Mouse (Mus musculus) lung, embryonic 16.5 days (tissue): ENCODE measurements at regions not wholly inside any gene's neighbourhood (a gene's known extent, or its start where the extent isn't known, plus 50 kb on each side); places are given as distances from the start of the nearest gene placed in this dataset.

Experiments used
- ATAC-seq: fragments of 200-750 bp; cut with Nextera tagmentation; 2 replicates; pipeline ENCODE4 v1.8.0; 2017; ENCODE audit warnings: low read depth, mild to moderate bottlenecking, moderate library complexity
- H3K27ac ChIP-seq: fragments of 300-500 bp; sonication (generic); 2 replicates; pipeline ENCODE4 v1.5.1; 2014; ENCODE audit warnings: mild to moderate bottlenecking, control low read depth, low read length
- H3K27me3 ChIP-seq: fragments of 300-500 bp; sonication (generic); 2 replicates; pipeline ENCODE4 v1.6.1; 2014; ENCODE audit warnings: low read depth, low read length, mixed read lengths; ENCODE audit not compliant: control insufficient read depth, insufficient read depth
- H3K36me3 ChIP-seq: fragments of 300-500 bp; sonication (generic); 2 replicates; pipeline ENCODE4 v1.6.1; 2014; ENCODE audit warnings: low read length; ENCODE audit not compliant: control insufficient read depth, insufficient read depth
- H3K4me1 ChIP-seq: fragments of 300-500 bp; sonication (generic); replicated peaks from 2 replicates; pipeline ENCODE4 v1.6.1; 2014; ENCODE audit warnings: low read length, mixed read lengths; ENCODE audit not compliant: control insufficient read depth, insufficient read depth
- H3K4me2 ChIP-seq: fragments of 300-500 bp; sonication (generic); 2 replicates; pipeline ENCODE4 v1.6.1; 2014; ENCODE audit warnings: low read depth, low read length, control low read depth
- H3K4me3 ChIP-seq: fragments of 300-500 bp; sonication (generic); 2 replicates; pipeline ENCODE4 v1.5.1; 2014; ENCODE audit warnings: mild to moderate bottlenecking, low read length, control low read depth
- H3K9ac ChIP-seq: fragments of 300-500 bp; sonication (generic); 2 replicates; pipeline ENCODE4 v1.6.1; 2014; ENCODE audit warnings: low read length, control low read depth
- H3K9me3 ChIP-seq: fragments of 300-500 bp; sonication (generic); 2 replicates; pipeline ENCODE4 v1.6.1; 2016; ENCODE audit warnings: low read length; ENCODE audit not compliant: control insufficient read depth
- WGBS: fragments of 180-500 bp; shearing (Covaris S2); extraction: QIAGEN DNeasy Blood & Tissue Kit; methylation state at CpG from one replicate; pipeline ENCODE4 v1.1.7; 2014; 5-methylcytosine and 5-hydroxymethylcytosine counted together

DNA sequence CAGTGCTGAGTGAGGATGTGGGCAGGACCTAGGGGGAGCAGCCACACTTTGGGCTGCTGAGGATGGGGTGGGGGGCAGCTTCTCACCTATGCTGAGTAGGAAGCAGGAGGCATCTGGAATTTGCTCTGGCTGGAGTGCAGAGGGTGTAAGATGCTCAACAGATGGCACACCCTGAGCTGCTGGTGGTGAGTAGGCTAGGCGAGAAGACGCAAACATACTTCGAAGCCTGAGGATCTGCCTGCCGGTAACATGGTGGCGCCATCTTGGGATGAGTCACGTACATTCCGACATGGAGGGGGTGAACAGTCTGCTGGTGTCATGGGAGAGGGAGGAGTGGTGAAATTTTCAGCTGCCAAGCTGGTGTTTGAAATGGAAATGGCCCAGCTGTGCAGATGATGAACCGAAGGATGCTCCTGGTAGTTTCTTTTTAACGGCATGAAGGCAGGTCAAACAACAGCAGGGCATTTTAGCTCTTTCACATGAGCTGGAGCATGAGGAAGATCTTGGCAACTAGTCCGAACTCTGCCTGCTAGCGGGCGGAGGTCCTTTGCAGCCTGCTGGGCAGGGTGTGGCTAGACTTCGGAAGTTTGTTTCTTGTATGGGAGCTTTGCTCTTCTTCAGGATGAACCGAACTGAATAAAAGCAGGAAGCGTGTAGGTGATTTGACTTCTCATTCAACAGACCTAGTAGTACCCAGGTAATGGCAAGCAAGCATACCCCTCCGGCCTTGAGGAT, 72.2 kb downstream of the Ackr3 start:
- Histone ChIP-seq H3K27ac (no peak overlapping the region), H3K4me2 (no peak overlapping the region), H3K9ac (no peak overlapping the region), H3K4me1 (no peaks in the 10 kb centered on the region; the same call in 1 of the 2 replicates), H3K36me3 (no peaks in the 10 kb centered on the region), H3K27me3 (peaks cover 8% of the 10 kb centered on the region; the same call in 1 of the 2 replicates), H3K4me3 (no peak overlapping the region), H3K9me3 (peaks cover 4% of the 10 kb centered on the region; the same call in 1 of the 2 replicates)
- no peak for ATAC-seq
- WGBS = 75% methylated on average over 16 of the region's 16 CpGs

DNA sequence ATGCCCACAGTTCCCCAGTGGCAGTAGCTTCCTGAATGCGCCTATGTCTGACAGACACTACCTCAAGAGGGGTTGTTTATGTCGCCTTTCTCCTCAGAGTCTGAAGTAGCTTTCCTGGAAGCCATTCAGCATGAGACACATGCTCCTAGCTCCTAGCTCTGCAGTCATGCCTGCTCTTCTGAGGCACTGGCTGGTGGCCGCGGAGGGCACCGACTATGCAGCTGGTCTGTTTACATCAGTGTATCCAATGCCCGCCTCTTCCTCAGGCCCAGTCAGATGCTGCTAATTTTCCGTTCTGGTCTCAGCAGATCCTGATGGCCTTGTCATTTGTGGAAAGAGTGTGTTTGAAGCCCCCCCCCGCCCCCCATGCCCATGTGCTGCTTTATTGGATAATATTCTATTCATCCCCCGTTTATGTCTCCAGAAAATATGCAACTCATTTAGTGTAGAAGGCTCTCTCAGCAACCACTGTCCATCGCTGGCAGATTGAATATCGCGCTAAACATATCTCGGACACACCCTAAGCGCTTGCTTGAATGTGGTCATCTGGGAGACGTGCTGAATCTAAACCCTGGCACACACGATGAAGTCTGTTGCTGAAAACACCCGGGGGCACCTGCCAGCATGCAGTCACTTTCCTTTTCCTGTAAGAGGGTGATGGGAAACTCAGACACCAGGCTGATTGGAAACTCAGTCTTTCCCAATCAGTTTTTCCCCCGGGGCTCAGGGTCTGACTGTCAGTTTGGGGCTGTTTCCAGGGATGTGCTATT, 73.9 kb downstream of the Ackr3 start:
- no peaks in the 10 kb centered on the region for H3K36me3 ChIP-seq
- H3K27ac ChIP-seq = no peak overlapping the region
- no peak overlapping the region for H3K9ac ChIP-seq
- H3K9me3 ChIP-seq = no peaks in the 10 kb centered on the region
- WGBS = 77% methylated on average over 18 of the region's 18 CpGs
- no peak overlapping the region for H3K4me3 ChIP-seq
- peaks cover 4% of the 10 kb centered on the region for H3K4me1 ChIP-seq
- no peak for ATAC-seq
- no peak overlapping the region for H3K4me2 ChIP-seq
- H3K27me3 ChIP-seq = peaks cover 14% of the 10 kb centered on the region; the same call in 1 of the 2 replicates

DNA sequence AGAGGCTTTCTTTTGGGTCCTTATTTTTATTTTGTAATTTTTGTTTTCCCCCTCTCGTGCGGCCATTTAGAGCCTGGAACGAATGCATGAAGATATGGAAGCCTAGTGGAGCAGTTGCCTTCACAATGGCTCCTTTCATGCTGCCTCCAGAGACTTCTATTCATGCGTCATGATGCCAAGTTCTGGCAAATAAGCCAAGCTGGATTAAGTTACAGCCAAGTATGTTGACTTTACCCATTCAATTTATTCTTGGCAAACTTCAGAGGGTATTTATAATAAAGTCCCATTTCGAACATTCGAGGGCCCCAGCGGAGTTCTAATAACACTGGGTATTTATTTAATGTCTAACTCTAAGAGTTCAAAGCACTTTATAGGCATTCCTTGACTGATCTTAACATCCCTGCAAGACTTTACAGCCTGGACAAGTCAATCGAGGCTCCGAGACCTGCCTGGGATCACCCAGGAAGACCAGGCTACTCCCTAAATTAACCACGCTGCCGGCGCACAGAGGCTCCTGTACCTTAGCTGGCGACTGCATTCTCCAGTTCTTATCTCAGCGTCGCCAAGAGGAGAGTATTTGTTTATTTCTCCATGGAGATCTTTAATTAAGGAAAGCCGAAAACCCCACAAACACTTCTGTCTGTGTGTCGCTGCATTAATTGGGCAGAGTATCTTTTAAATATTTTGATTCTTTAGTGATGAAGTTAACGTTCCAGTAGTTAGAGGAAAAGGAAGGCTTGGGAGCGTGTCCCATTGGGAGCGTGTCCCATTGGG, 75.5 kb downstream of the Ackr3 start:
- 33% methylated on average over 20 of the region's 20 CpGs for WGBS
- Histone ChIP-seq H3K27ac (no peak overlapping the region), H3K4me1 (peaks cover 15% of the 10 kb centered on the region), H3K9ac (no peak overlapping the region), H3K27me3 (peaks cover 16% of the 10 kb centered on the region), H3K4me2 (no peak overlapping the region), H3K9me3 (no peaks in the 10 kb centered on the region), H3K4me3 (no peak overlapping the region), H3K36me3 (no peaks in the 10 kb centered on the region)
- no peak for ATAC-seq

DNA sequence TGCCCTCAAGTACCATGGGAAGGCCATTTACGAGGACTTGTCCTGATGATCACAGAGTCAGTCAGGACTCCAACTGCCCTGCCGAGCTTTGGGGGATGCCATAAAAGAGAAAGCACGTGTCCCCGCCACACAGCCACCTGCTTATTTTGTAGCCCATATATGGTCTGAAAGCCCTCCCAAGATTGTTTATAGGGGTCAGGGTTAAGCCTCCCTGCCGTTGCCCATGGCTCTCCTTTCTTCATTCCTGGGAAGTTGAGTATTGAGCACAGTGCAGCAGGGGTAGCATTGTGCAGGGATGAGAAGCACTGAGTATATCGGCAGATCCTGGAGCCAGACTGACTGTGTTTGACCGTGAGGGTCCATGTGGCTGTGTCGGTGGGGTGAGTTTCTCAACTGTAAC, 76.4 kb downstream of the Ackr3 start:
- H3K9ac ChIP-seq = no peak overlapping the region
- no peaks in the 10 kb centered on the region for H3K9me3 ChIP-seq
- no peak overlapping the region for H3K4me3 ChIP-seq
- H3K4me1 ChIP-seq = peaks cover 20% of the 10 kb centered on the region
- H3K36me3 ChIP-seq = no peaks in the 10 kb centered on the region
- no peak overlapping the region for H3K4me2 ChIP-seq
- 69% methylated on average over 8 of the region's 8 CpGs for WGBS
- ATAC-seq = no peak
- H3K27ac ChIP-seq = no peak overlapping the region
- H3K27me3 ChIP-seq = peaks cover 19% of the 10 kb centered on the region

DNA sequence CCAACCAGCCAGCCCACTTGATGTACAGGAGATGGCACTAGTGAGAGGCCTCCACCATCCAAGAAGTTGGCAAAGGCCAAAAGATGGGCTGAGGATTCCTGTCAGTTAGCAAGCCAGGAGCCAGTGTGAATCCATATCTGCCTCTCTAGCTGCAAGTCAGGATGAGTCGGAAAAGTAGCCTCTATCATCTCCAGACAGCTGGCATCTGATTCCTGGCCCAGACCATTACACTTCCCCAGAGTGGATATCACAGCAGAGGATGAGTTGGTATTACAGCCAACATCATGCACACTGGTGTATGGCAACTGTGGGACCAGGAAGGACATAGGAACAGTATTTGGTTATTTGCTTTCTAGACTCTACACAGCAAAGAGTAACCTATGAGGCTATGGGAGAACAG, 77.5 kb downstream of the Ackr3 start:
- Histone ChIP-seq H3K27ac (no peak overlapping the region), H3K27me3 (peaks cover 25% of the 10 kb centered on the region), H3K4me3 (no peak overlapping the region), H3K9me3 (no peaks in the 10 kb centered on the region), H3K4me1 (peaks cover 20% of the 10 kb centered on the region), H3K9ac (no peak overlapping the region), H3K36me3 (no peaks in the 10 kb centered on the region), H3K4me2 (no peak overlapping the region)
- no peak for ATAC-seq
- 83% methylated on average over 1 of the region's 1 CpGs for WGBS

DNA sequence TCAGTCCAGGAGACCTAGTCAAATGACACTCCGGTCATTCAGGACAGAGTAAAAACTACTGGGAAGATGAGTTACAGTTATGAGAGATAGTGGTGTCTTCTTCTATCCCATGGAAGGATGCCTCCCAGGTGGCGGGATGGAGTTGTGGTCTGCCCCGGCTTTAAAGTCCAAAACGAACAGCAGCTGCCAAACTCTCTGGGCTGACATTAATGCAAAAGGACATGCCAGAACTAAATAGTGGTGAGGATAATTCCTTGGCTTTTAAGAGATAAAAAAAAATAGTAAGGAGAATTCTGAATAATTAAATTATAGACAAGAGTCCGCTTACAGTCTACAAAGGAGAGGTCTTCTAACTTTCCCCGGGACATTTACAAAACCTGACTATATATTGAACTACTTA, 78.2 kb downstream of the Ackr3 start:
- Histone ChIP-seq H3K4me1 (peaks cover 20% of the 10 kb centered on the region), H3K27ac (no peak overlapping the region), H3K36me3 (no peaks in the 10 kb centered on the region), H3K9ac (no peak overlapping the region), H3K27me3 (peaks cover 30% of the 10 kb centered on the region), H3K9me3 (no peaks in the 10 kb centered on the region), H3K4me2 (no peak overlapping the region), H3K4me3 (no peak overlapping the region)
- 83% methylated on average over 6 of the region's 6 CpGs for WGBS
- no peak for ATAC-seq

DNA sequence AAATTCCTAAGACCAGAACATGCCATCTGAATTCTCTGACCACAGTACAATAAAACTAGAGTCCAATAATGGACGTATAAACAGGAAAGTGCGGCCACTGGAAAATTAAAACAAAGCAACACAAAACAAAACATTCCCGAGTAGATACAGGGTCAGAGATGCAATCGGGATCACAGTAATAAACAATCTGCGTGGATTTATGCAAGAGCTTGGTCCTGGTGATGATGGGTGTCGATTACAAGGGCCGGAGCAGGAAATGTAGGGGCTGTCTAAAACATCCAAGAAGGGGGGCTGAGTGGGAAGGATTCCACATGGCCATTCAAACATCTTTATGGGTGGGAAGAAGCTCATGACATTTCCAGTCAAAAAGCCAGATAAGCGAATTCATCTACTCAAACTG, 78.6 kb downstream of the Ackr3 start:
- Histone ChIP-seq H3K4me2 (no peak overlapping the region), H3K27ac (no peak overlapping the region), H3K9me3 (no peaks in the 10 kb centered on the region), H3K36me3 (no peaks in the 10 kb centered on the region), H3K4me1 (peaks cover 20% of the 10 kb centered on the region), H3K4me3 (no peak overlapping the region), H3K27me3 (peaks cover 30% of the 10 kb centered on the region), H3K9ac (no peak overlapping the region)
- WGBS = 47% methylated on average over 8 of the region's 8 CpGs
- 0 out of 2 replicates have a peak, but pooled peaks have one; percentile 32 for ATAC-seq

DNA sequence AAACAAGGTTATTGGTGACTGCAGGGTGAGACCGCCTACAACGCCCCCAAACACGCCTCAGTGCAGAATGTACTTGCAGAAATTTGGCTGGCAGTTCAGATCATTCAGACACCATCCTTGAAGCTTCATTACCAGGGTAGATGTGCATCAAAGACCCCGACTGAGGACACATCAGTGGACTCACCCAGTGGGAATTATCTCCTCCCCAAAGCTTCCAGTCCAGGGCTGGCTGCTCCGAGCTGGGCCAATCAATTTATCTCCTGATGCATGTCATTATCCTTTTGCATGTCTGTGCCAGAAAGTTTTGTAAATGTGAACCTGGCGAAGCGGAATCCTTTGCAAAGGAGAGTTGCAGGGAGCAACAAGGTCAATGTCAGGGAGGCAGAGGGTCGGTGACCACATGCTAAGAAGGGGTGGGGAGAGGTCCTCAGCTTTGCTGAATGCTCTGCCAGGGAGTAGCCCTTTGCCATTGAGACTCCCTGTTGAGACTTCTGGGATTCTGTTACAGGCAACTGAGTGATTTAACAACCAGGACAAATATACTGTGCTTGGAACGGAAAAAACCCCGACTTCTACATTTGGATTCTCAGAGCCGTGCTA, 79.5 kb downstream of the Ackr3 start:
- ATAC-seq = no peak
- H3K9ac ChIP-seq = no peak overlapping the region
- no peak overlapping the region for H3K4me2 ChIP-seq
- no peak overlapping the region for H3K4me3 ChIP-seq
- H3K27me3 ChIP-seq = peaks cover 37% of the 10 kb centered on the region
- no peaks in the 10 kb centered on the region for H3K36me3 ChIP-seq
- 51% methylated on average over 11 of the region's 11 CpGs for WGBS
- H3K9me3 ChIP-seq = no peaks in the 10 kb centered on the region
- H3K27ac ChIP-seq = no peak overlapping the region
- peaks cover 20% of the 10 kb centered on the region for H3K4me1 ChIP-seq
